ENCODE assay signal across 8 mouse cellular contexts in genomic region chr14:25108101-25108652, GRCm38 (mm10).
DNase-seq lines count a peak whose midpoint lies in the region; ATAC-seq lines count a peak whose summit lies in the region.

No protein-coding gene starts in this region.

- no peak for ATAC-seq in heart, embryonic 11.5 days (replicated peaks; ENCODE audit: insufficient number of reproducible peaks, low FRiP score, low TSS enrichment)
- ATAC-seq in embryonic facial prominence, embryonic 12.5 days (ENCODE audit: insufficient number of reproducible peaks, insufficient read depth, low FRiP score, low TSS enrichment), result no peak
- ATAC-seq in intestine, embryonic 15.5 days, result peak; percentile 61
- no peak for ATAC-seq in liver, embryonic 15.5 days (ENCODE audit: insufficient read depth)

- H3K27me3 ChIP-seq in heart, embryonic 11.5 days (ENCODE audit: control insufficient read depth, insufficient read depth, low read length), result no peaks in the 10 kb centered on the region
- H3K27me3 ChIP-seq in embryonic facial prominence, embryonic 12.5 days, result no peaks in the 10 kb centered on the region
- H3K27me3 ChIP-seq in intestine, embryonic 15.5 days (replicated peaks), result no peaks in the 10 kb centered on the region
- no peaks in the 10 kb centered on the region for H3K27me3 ChIP-seq in liver, embryonic 15.5 days

- H3K36me3 ChIP-seq in heart, embryonic 11.5 days (ENCODE audit: control insufficient read depth, insufficient read depth, low read length), result no peaks in the 10 kb centered on the region
- no peaks in the 10 kb centered on the region for H3K36me3 ChIP-seq in embryonic facial prominence, embryonic 12.5 days
- no peaks in the 10 kb centered on the region for H3K36me3 ChIP-seq in intestine, embryonic 15.5 days
- no peaks in the 10 kb centered on the region for H3K36me3 ChIP-seq in liver, embryonic 15.5 days (replicated peaks)

- 33% methylated on average over 17 of the region's 17 CpGs for WGBS in heart, embryonic 11.5 days (ENCODE audit: insufficient replicate concordance)
- 17% methylated on average over 17 of the region's 17 CpGs for WGBS in embryonic facial prominence, embryonic 12.5 days
- 8% methylated on average over 17 of the region's 17 CpGs for WGBS in intestine, embryonic 15.5 days
- 16% methylated on average over 17 of the region's 17 CpGs for WGBS in liver, embryonic 15.5 days (ENCODE audit: insufficient replicate concordance)

- H3K9ac ChIP-seq in heart, embryonic 11.5 days (ENCODE audit: low read depth, low read length), result peak overlapping the region; percentile 70
- H3K9ac ChIP-seq in embryonic facial prominence, embryonic 12.5 days, result no peak overlapping the region
- peak overlapping the region; percentile 2; the same call in 1 of the 2 replicates for H3K9ac ChIP-seq in intestine, embryonic 15.5 days
- H3K9ac ChIP-seq in liver, embryonic 15.5 days, result no peak overlapping the region

- peak overlapping the region; percentile 50 for H3K4me2 ChIP-seq in heart, embryonic 11.5 days
- peak overlapping the region; percentile 23; the same call in 1 of the 2 replicates for H3K4me2 ChIP-seq in embryonic facial prominence, embryonic 12.5 days (replicated peaks)
- H3K4me2 ChIP-seq in intestine, embryonic 15.5 days (replicated peaks), result peak overlapping the region; percentile 49
- H3K4me2 ChIP-seq in liver, embryonic 15.5 days, result peak overlapping the region; percentile 33

- H3K27ac ChIP-seq in heart, embryonic 11.5 days (ENCODE audit: low read depth, low read length), result peak overlapping the region; percentile 80
- peak overlapping the region; percentile 86 for H3K27ac ChIP-seq in embryonic facial prominence, embryonic 12.5 days
- H3K27ac ChIP-seq in intestine, embryonic 15.5 days, result peak overlapping the region; percentile 80
- no peak overlapping the region for H3K27ac ChIP-seq in liver, embryonic 15.5 days (replicated peaks)

- no peak for DNase-seq in heart, adult 9 months (ENCODE audit: low spot score in 2 of 2)
- DNase-seq in spleen, postnatal 4 days (ENCODE audit: low spot score in 2 of 2), result peak; percentile 51 to 73
- DNase-seq in adipocyte (ENCODE audit: low spot score), result no peak
- DNase-seq in layer of hippocampus, adult 11-12 months (ENCODE audit: low spot score), result no peak

- no peak overlapping the region for H3K4me3 ChIP-seq in heart, embryonic 11.5 days (ENCODE audit: low read depth, low read length)
- H3K4me3 ChIP-seq in embryonic facial prominence, embryonic 12.5 days, result no peak overlapping the region
- H3K4me3 ChIP-seq in intestine, embryonic 15.5 days (replicated peaks), result no peak overlapping the region
- no peak overlapping the region for H3K4me3 ChIP-seq in liver, embryonic 15.5 days (replicated peaks)

- H3K9me3 ChIP-seq in heart, embryonic 11.5 days (replicated peaks; ENCODE audit: control insufficient read depth, low read length), result no peaks in the 10 kb centered on the region
- H3K9me3 ChIP-seq in embryonic facial prominence, embryonic 12.5 days, result no peaks in the 10 kb centered on the region
- H3K9me3 ChIP-seq in intestine, embryonic 15.5 days, result no peaks in the 10 kb centered on the region
- no peaks in the 10 kb centered on the region for H3K9me3 ChIP-seq in liver, embryonic 15.5 days (replicated peaks)

- H3K4me1 ChIP-seq in heart, embryonic 11.5 days (ENCODE audit: control insufficient read depth, insufficient read depth, low read length), result peaks cover 22% of the 10 kb centered on the region
- H3K4me1 ChIP-seq in embryonic facial prominence, embryonic 12.5 days, result peaks cover 37% of the 10 kb centered on the region
- H3K4me1 ChIP-seq in intestine, embryonic 15.5 days (replicated peaks), result peaks cover 29% of the 10 kb centered on the region
- H3K4me1 ChIP-seq in liver, embryonic 15.5 days (replicated peaks), result no peaks in the 10 kb centered on the region

Comparison
In these comparisons a context has a peak if more than half of its experiments do, and no peak if none do; other contexts are left out.
1. H3K9ac ChIP-seq: peak in heart, embryonic 11.5 days (single experiment) and intestine, embryonic 15.5 days (single experiment); none in embryonic facial prominence, embryonic 12.5 days (single experiment) and liver, embryonic 15.5 days (single experiment).
2. DNase-seq: peak in spleen, postnatal 4 days (2 of 2); none in heart, adult 9 months (0 of 2), adipocyte (single experiment) and layer of hippocampus, adult 11-12 months (single experiment).
3. Peak in every context shown above with its lines, with median percentiles within 50 percentile points of each other: H3K4me2 ChIP-seq.